In genomic region chr10:84514038-84514578, GRCm38 (mm10) we compare ENCODE assay signal across 8 mouse cellular contexts. TPM values are rescaled to one million over a fixed set of nuclear protein-coding genes. Genes with fewer than 3 reads are reported as not detected.
DNase-seq lines count a peak whose midpoint lies in the region; ATAC-seq lines count a peak whose summit lies in the region.

No protein-coding gene starts in this region.

- no peaks in the 10 kb centered on the region for H3K27me3 ChIP-seq in kidney, embryonic 14.5 days (ENCODE audit: control insufficient read depth, insufficient read depth, low read length)

- H3K4me3 ChIP-seq in kidney, embryonic 14.5 days (ENCODE audit: low read length), result no peak overlapping the region

- H3K27ac ChIP-seq in kidney, embryonic 14.5 days (ENCODE audit: low read depth, low read length), result no peak overlapping the region

- no peaks in the 10 kb centered on the region for H3K36me3 ChIP-seq in kidney, embryonic 14.5 days (ENCODE audit: control insufficient read depth, insufficient read depth, low read length)

- H3K9me3 ChIP-seq in kidney, embryonic 14.5 days (ENCODE audit: control insufficient read depth, low read length), result no peaks in the 10 kb centered on the region

- peak; percentile 45 for ATAC-seq in activated CD4-positive, CD25-positive, alpha-beta regulatory T cell, adult 4 months
- ATAC-seq in kidney, embryonic 14.5 days (ENCODE audit: low FRiP score, low TSS enrichment), result peak; percentile 17; the same call in 1 of the 2 replicates
- ATAC-seq in megakaryocyte, adult 5-6 weeks (ENCODE audit: poor library complexity, severe bottlenecking), result peak; percentile 27

- no peak overlapping the region for H3K4me2 ChIP-seq in kidney, embryonic 14.5 days (replicated peaks; ENCODE audit: low read depth, low read length)

- no peak overlapping the region for H3K9ac ChIP-seq in kidney, embryonic 14.5 days (ENCODE audit: low read depth, low read length)

- no peaks in the 10 kb centered on the region for H3K4me1 ChIP-seq in kidney, embryonic 14.5 days (ENCODE audit: control insufficient read depth, insufficient read depth, low read length)

- peak; percentile 74 for DNase-seq in gastrocnemius, adult 18-20 months (ENCODE audit: low spot score)
- no peak for DNase-seq in gastrocnemius, postnatal 25 days
- DNase-seq in 416B (ENCODE audit: low read depth), result peak; percentile 80
- peak; percentile 77 for DNase-seq in embryo, embryonic 10 days (ENCODE audit: low spot score)
- DNase-seq in testis, postnatal 10 days (ENCODE audit: low spot score), result peak; percentile 80

- 34% methylated on average over 5 of the region's 5 CpGs for WGBS in kidney, embryonic 14.5 days

RNA-seq across cellular contexts. Expression of gene Ckap4, which starts 19.8 kb away (rescaled TPM):
- 1 to 10 TPM; 5.7 to 8.4 TPM for total RNA-seq in gastrocnemius, adult 18-20 months (2021)
- total RNA-seq in gastrocnemius, postnatal 25 days (2021), result 10 to 100 TPM; 15.5 to 16.3 TPM
- polyA plus RNA-seq in activated CD4-positive, CD25-positive, alpha-beta regulatory T cell, adult 4 months (2017; shearing (Covaris generic)), result under 1 TPM in 1 of 2 experiments, not detected in 1; 0.12 TPM
- polyA plus RNA-seq in kidney, embryonic 14.5 days (2014; fragmentation: Nextera tagmentation; extraction: Ambion mirVana), result 87.6 and 121 TPM in 2 replicates
- total RNA-seq in megakaryocyte, adult 5-6 weeks (2015), result 122 and 125 TPM in 2 replicates
- total RNA-seq in megakaryocyte, adult 5-6 weeks (2017), result 115 TPM in 2 replicates

Comparison
In these comparisons a context has a peak if more than half of its experiments do, and no peak if none do; other contexts are left out.
1. RNA of gene Ckap4, which starts 19.8 kb away (total RNA-seq): 115 to 125 TPM in megakaryocyte, adult 5-6 weeks; 15.5 to 16.3 TPM in gastrocnemius, postnatal 25 days and 5.7 to 8.4 TPM in gastrocnemius, adult 18-20 months; every median in the first group is over 4 times any median in the second.
2. Peak in every context shown above with its lines, with median percentiles within 50 percentile points of each other: ATAC-seq.